Mouse (Mus musculus) lung, adult 2 months (tissue): Measurements from ENCODE around the gene Olfr229. TPM values are rescaled to one million over a fixed set of nuclear protein-coding genes. Genes with fewer than 3 reads are reported as not detected.

Experiments used
- polyA plus RNA-seq: library from polyadenylated mRNA; depleted of rRNA; stranded (reverse); fragments of >200 nt; gene quantifications from 2 replicates; pipeline ENCODE4 v1.2.3, GENCODE M21; 2012; rRNA removed

Olfr229 gene
- polyA plus RNA-seq, 1 experiment = not detected

Other genes with a start within 250 kb of the Olfr229 start
- not detected in 2 replicates for gene Olfr963, start 240.1 kb upstream of the Olfr229 start, polyA plus RNA-seq
- gene Olfr149, start 200.2 kb upstream of the Olfr229 start, polyA plus RNA-seq = not detected in 2 replicates
- not detected in 2 replicates for gene Olfr965, start 196.0 kb upstream of the Olfr229 start, polyA plus RNA-seq
- not detected in 2 replicates for gene Olfr150, start 176.4 kb upstream of the Olfr229 start, polyA plus RNA-seq
- gene Olfr967, start 161.1 kb upstream of the Olfr229 start, polyA plus RNA-seq = not detected in 2 replicates
- not detected in 2 replicates for gene Olfr968, start 124.1 kb upstream of the Olfr229 start, polyA plus RNA-seq
- not detected in 2 replicates for gene Olfr969, start 116.4 kb upstream of the Olfr229 start, polyA plus RNA-seq
- gene Olfr970, start 98.5 kb upstream of the Olfr229 start, polyA plus RNA-seq = not detected in 2 replicates
- gene Olfr971, start 70.5 kb upstream of the Olfr229 start, polyA plus RNA-seq = not detected in 2 replicates
- not detected in 2 replicates for gene Olfr972, start 40.9 kb upstream of the Olfr229 start, polyA plus RNA-seq
- gene Olfr974, start 30.2 kb downstream of the Olfr229 start, polyA plus RNA-seq = not detected in 2 replicates
- gene Olfr975, start 44.7 kb downstream of the Olfr229 start, polyA plus RNA-seq = 0.05 TPM in 1 of 2 replicates, not detected in the other
- gene Olfr976, start 53.8 kb downstream of the Olfr229 start, polyA plus RNA-seq = not detected in 2 replicates
- not detected in 2 replicates for gene Olfr978, start 84.8 kb downstream of the Olfr229 start, polyA plus RNA-seq
- gene Olfr979, start 96.1 kb downstream of the Olfr229 start, polyA plus RNA-seq = not detected in 2 replicates
- gene Olfr980, start 102.2 kb downstream of the Olfr229 start, polyA plus RNA-seq = not detected in 2 replicates
- gene Olfr981, start 114.1 kb downstream of the Olfr229 start, polyA plus RNA-seq = not detected in 2 replicates
- not detected in 2 replicates for gene Olfr982, start 166.5 kb downstream of the Olfr229 start, polyA plus RNA-seq
- not detected in 2 replicates for gene Olfr983, start 186.3 kb downstream of the Olfr229 start, polyA plus RNA-seq
- not detected in 2 replicates for gene Olfr984, start 206.9 kb downstream of the Olfr229 start, polyA plus RNA-seq
- gene Olfr985, start 222.8 kb downstream of the Olfr229 start, polyA plus RNA-seq = not detected in 2 replicates
- not detected in 2 replicates for gene Tmem225, start 240.8 kb downstream of the Olfr229 start, polyA plus RNA-seq